Mouse (Mus musculus) forebrain, embryonic 10.5 days (tissue): ENCODE measurements around the gene Fam89b. TPM values are rescaled to one million over a fixed set of nuclear protein-coding genes. Genes with fewer than 3 reads are reported as not detected.
"Not testable (repeated sequence)": the region's sequence is repeated elsewhere in the genome, so short reads cannot be mapped to it uniquely, and the experiment has no call there.

ENCODE experiments used
- DNase-seq: peaks from one replicate; pipeline ENCODE4 v3.0.0-alpha.2; 2017; ENCODE audit warnings: low spot score; ENCODE audit errors: extremely low spot score
- H3K27ac ChIP-seq: fragments of 300-500 bp; sonication (generic); 2 replicates; pipeline ENCODE4 v1.5.1; 2016; ENCODE audit warnings: mild to moderate bottlenecking
- H3K27me3 ChIP-seq: fragments of 300-500 bp; sonication (generic); 2 replicates; pipeline ENCODE4 v1.6.1; 2016; ENCODE audit warnings: mild to moderate bottlenecking; ENCODE audit not compliant: poor library complexity, severe bottlenecking
- H3K36me3 ChIP-seq: fragments of 300-500 bp; sonication (generic); replicated peaks from 2 replicates; pipeline ENCODE4 v1.6.1; 2016; ENCODE audit warnings: mild to moderate bottlenecking, moderate library complexity
- H3K4me1 ChIP-seq: fragments of 300-500 bp; sonication (generic); 2 replicates; pipeline ENCODE4 v1.6.1; 2016
- H3K4me3 ChIP-seq: fragments of 300-500 bp; sonication (generic); 2 replicates; pipeline ENCODE4 v1.5.1; 2016; ENCODE audit warnings: mild to moderate bottlenecking, moderate library complexity
- H3K9me3 ChIP-seq: fragments of 300-500 bp; sonication (generic); 2 replicates; pipeline ENCODE4 v1.6.1; 2016; ENCODE audit warnings: mild to moderate bottlenecking, moderate library complexity
- WGBS: fragments of 180-500 bp; shearing (Covaris S2); methylation state at CpG from one replicate; pipeline ENCODE4 v1.1.7; 2016; 5-methylcytosine and 5-hydroxymethylcytosine counted together
- polyA plus RNA-seq: library from polyadenylated mRNA; unstranded; fragments of >200 nt; fragmentation: Nextera tagmentation; extraction: Ambion mirVana; gene quantifications from 2 replicates; pipeline ENCODE4 v1.2.1, GENCODE M21; 2016

Fam89b gene
- polyA plus RNA-seq, 1 experiment from 2014 or later, result 127 TPM

DNA sequence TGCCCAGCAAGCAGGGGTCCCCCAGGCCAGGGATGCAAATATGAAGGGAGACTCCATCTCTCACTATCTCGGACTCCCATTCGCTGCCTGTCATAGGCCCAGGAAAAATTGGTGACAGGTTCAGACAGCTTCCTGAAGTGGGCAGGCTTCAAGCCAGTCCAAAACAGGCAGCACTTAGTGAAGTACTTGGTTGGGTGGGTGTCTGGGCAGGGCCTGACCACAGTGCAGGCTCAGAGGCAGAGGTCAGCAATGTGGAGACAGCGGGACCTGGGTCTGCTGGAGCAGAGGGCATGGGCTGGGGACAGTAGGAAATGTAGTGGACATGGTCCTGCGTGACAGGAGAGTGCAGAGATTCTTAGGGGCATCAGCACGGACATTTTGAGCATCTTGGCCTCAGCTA is 37.9 kb downstream of the Fam89b start:
- DNase-seq, result no peak
- H3K36me3 ChIP-seq, result peaks cover 70% of the 10 kb centered on the region
- H3K27me3 ChIP-seq, result peaks cover 13% of the 10 kb centered on the region
- peak overlapping the region; percentile 94 for H3K4me3 ChIP-seq
- no peaks in the 10 kb centered on the region for H3K9me3 ChIP-seq
- peaks cover 72% of the 10 kb centered on the region for H3K4me1 ChIP-seq
- peak overlapping the region; percentile 89 for H3K27ac ChIP-seq
- WGBS, result 89% methylated on average over 5 of the region's 5 CpGs

DNA sequence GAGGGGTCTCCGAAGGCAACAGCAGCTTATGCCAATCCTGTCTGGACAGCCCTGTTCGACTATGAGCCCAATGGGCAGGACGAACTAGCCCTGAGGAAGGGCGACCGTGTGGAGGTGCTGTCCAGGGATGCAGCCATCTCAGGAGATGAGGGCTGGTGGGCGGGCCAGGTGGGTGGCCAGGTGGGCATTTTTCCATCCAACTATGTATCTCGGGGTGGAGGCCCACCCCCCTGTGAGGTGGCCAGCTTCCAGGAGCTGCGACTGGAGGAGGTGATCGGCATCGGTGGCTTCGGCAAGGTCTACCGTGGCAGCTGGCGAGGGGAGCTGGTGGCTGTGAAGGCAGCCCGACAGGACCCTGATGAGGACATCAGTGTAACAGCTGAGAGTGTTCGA is 39.1 kb downstream of the Fam89b start:
- H3K27me3 ChIP-seq, result peaks cover 6% of the 10 kb centered on the region
- H3K9me3 ChIP-seq, result no peaks in the 10 kb centered on the region
- peaks cover 59% of the 10 kb centered on the region for H3K4me1 ChIP-seq
- H3K4me3 ChIP-seq, result peak overlapping the region; percentile 94
- WGBS, result 77% methylated on average over 15 of the region's 15 CpGs
- peak overlapping the region; percentile 89 for H3K27ac ChIP-seq
- H3K36me3 ChIP-seq, result peaks cover 70% of the 10 kb centered on the region
- no peak for DNase-seq

- peak; percentile 74 for DNase-seq
- peaks cover 70% of the 10 kb centered on the region for H3K36me3 ChIP-seq
- peaks cover under 1% of the 10 kb centered on the region; the same call in 1 of the 2 replicates for H3K27me3 ChIP-seq
- WGBS, result 14% methylated on average over 42 of the region's 42 CpGs
- H3K4me3 ChIP-seq, result peak overlapping the region; percentile 94
- H3K4me1 ChIP-seq, result peaks cover 55% of the 10 kb centered on the region
- no peaks in the 10 kb centered on the region for H3K9me3 ChIP-seq
- peak overlapping the region; percentile 89 for H3K27ac ChIP-seq
These were observed 39.7 kb downstream of the Fam89b start for GRCm38 (mm10) chr19:5689565-5690342.

DNA sequence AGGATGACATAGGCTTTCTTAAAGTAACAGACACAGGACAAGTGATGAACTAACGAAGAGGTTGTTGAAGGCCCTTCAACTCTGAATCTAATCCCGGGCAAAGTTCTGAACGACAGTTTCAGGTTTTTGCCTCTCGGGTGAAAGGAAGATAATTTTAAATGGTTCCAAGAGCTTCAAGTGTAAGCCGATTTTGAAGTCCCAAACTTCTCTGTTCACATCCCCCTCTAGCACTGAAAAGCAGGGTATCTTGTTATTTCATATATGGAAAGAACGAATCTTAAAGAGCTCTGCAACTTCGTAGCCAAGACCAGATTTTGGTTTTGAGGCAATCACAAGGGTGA is 40.4 kb downstream of the Fam89b start:
- Histone ChIP-seq H3K36me3 (peaks cover 72% of the 10 kb centered on the region), H3K4me3 (peak overlapping the region; percentile 94), H3K9me3 (no peaks in the 10 kb centered on the region), H3K4me1 (peaks cover 55% of the 10 kb centered on the region), H3K27ac (peak overlapping the region; percentile 89), H3K27me3 (no peaks in the 10 kb centered on the region)
- under 1% methylated on average over 7 of the region's 7 CpGs for WGBS
- DNase-seq, result no peak

DNA sequence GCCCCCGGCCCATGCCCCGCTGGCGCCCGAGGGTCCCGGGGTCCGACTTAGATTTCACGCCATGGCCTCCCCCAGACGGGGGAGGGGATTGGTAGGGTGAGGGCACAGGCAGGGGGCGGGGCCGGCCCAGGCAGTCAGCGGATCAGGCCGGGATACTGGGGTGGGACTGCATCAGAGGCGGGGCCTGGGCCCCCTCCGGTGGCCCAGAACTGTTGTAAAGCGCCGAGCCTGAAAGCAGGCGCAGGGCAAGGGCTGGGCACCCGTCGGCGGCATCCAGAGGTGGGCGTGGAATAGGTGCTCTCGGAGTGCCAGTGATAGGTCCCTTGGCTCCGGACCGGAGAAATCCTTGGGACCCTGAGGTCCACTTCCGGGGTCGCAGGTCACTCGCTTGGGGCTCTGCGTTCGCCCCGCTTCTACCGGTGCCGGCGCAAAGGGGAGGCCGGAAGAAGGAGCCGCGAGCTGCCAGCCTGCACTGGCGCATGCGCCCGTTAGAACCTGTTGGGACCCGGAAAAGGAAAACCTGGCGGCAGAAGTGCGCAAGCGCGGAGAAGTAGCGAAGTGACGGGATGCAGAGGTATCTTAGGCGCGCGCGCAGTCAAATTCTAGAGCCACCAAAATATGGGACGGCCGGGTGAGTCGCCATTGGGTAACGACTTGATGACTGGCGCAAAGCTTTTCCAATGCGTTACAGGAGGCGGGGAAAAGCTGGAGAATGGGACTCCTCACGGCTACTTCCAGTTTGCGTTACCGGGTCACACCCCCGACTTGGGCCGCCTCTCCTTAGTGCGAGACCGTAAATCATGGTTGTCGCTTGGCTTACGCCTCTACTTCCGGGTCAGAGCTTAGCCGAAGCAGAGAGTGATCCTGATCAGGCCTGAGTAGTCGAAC is 41.0 kb downstream of the Fam89b start, which contains the start of the genes Map3k11 and Pcnx3:
Gene Map3k11, plus strand, starts transcription at position 543 of the 888 bp plus-strand sequence.
Gene Pcnx3, minus strand, starts transcription at position 709 of the 888 bp plus-strand sequence.
- Histone ChIP-seq H3K4me1 (peaks cover 55% of the 10 kb centered on the region), H3K36me3 (peaks cover 72% of the 10 kb centered on the region)
- WGBS, result under 1% methylated on average over 69 of the region's 69 CpGs

GRCm38 (mm10) chr19:5687738-5688137 is 41.7 kb downstream of the Fam89b start:
- no peak for DNase-seq
- peaks cover 49% of the 10 kb centered on the region for H3K4me1 ChIP-seq
- H3K27me3 ChIP-seq, result no peaks in the 10 kb centered on the region
- WGBS, result 19% methylated on average over 9 of the region's 9 CpGs
- H3K9me3 ChIP-seq, result no peaks in the 10 kb centered on the region
- peak overlapping the region; percentile 94 for H3K4me3 ChIP-seq
- H3K36me3 ChIP-seq, result peaks cover 72% of the 10 kb centered on the region
- H3K27ac ChIP-seq, result peak overlapping the region; percentile 89

More for the DNA sequence above, 41.0 kb downstream of the Fam89b start, which contains the start of the genes Map3k11 and Pcnx3:
- Histone ChIP-seq H3K9me3 (no peaks in the 10 kb centered on the region), H3K27me3 (no peaks in the 10 kb centered on the region), H3K4me3 (peak within 1 kb of the TSS; percentile 94), H3K27ac (peak within 1 kb of the TSS; percentile 89)
- peak; percentile 98 for DNase-seq

GRCm38 (mm10) chr19:5686954-5687353 is 42.5 kb downstream of the Fam89b start:
- DNase-seq, H3K27ac ChIP-seq: not testable (repeated sequence)

DNA sequence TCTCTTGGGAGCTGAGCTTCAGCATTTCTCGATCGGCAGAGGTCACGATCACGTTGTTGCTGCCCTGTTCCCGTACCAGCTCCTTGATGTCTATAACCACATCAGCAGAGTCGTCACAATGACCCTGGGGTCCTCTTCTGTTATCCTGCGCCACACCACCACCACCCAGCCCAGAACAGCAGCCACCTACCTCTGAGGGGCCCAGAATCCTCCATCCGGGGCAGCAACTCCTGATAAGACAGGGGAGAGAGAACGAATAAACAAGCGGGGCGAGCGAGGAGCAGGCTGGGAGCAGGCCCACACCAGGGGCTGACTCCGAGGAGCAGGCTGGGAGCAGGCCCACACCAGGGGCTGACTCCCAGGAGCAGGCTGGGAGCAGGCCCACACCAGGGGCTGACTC is 43.0 kb downstream of the Fam89b start:
- Histone ChIP-seq H3K4me1 (peaks cover 36% of the 10 kb centered on the region), H3K27ac (no peak overlapping the region), H3K4me3 (0 out of 2 replicates have a peak overlapping the region, but pooled peaks have one; percentile 1), H3K36me3 (peaks cover 72% of the 10 kb centered on the region), H3K27me3 (no peaks in the 10 kb centered on the region), H3K9me3 (no peaks in the 10 kb centered on the region)
- WGBS, result 91% methylated on average over 13 of the region's 13 CpGs
- DNase-seq, result no peak

More at GRCm38 (mm10) chr19:5686954-5687353, 42.5 kb downstream of the Fam89b start:
- Histone ChIP-seq H3K4me3 (peak overlapping the region; percentile 94), H3K4me1 (peaks cover 42% of the 10 kb centered on the region), H3K36me3 (peaks cover 72% of the 10 kb centered on the region)
- H3K9me3 ChIP-seq, H3K27me3 ChIP-seq: not testable (repeated sequence)
- 93% methylated on average over 12 of the region's 12 CpGs for whole genome bisulfite sequencing

GRCm38 (mm10) chr19:5685861-5686260 is 43.6 kb downstream of the Fam89b start:
- H3K4me1 ChIP-seq, result peaks cover 31% of the 10 kb centered on the region
- H3K4me3 ChIP-seq, result no peak overlapping the region
- H3K27ac ChIP-seq, result no peak overlapping the region
- no peaks in the 10 kb centered on the region for H3K9me3 ChIP-seq
- DNase-seq, result no peak
- no peaks in the 10 kb centered on the region for H3K27me3 ChIP-seq
- 96% methylated on average over 11 of the region's 11 CpGs for WGBS
- peaks cover 72% of the 10 kb centered on the region for H3K36me3 ChIP-seq

DNA sequence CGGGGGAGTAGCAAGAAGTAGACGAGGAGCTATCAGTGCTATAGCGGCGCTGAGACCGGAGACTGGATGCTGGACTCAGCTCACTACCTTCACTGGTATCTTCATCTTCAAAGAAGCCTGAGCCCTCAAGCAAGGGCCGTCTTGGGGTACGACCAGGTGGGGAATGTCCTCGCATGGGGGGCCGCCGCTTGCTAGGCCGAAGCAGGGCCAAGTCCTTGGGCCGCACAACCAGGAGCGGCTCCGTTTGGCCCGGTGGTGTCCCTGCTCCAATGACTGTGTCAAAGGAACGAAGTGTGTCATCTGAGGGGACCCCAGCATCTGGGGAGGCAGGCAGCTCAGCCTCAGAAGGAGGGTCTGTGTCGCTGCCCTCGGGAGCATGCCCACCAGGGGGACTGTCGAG is 44.0 kb downstream of the Fam89b start:
- Histone ChIP-seq H3K9me3 (no peaks in the 10 kb centered on the region), H3K4me1 (peaks cover 26% of the 10 kb centered on the region), H3K27ac (no peak overlapping the region), H3K4me3 (no peak overlapping the region), H3K36me3 (peaks cover 72% of the 10 kb centered on the region), H3K27me3 (no peaks in the 10 kb centered on the region)
- 93% methylated on average over 19 of the region's 19 CpGs for WGBS
- no peak for DNase-seq

DNA sequence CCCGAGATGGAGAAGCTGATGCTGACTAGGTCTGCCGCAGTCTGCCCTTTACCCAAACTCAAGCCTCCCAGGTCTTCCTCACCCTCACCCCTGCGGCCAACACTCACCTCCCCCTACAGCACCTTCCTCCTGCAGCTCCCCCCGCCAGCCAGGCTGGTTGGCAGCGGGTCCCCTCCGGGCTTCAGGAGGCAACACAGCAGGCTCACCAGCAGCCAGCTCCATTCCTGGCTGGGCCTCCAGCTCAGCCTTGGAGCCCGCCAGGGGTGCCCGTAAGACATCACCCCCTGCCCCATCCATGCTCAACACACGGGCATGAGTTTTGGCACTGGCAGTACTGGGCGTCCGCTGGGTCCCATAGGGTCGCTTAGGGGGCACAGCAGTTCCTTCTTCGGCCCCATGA is 44.5 kb downstream of the Fam89b start:
- WGBS, result 87% methylated on average over 13 of the region's 13 CpGs
- peaks cover 22% of the 10 kb centered on the region for H3K4me1 ChIP-seq
- no peaks in the 10 kb centered on the region for H3K9me3 ChIP-seq
- no peak overlapping the region for H3K4me3 ChIP-seq
- no peaks in the 10 kb centered on the region for H3K27me3 ChIP-seq
- peaks cover 73% of the 10 kb centered on the region for H3K36me3 ChIP-seq
- H3K27ac ChIP-seq, result no peak overlapping the region
- DNase-seq, result no peak

- no peaks in the 10 kb centered on the region for H3K9me3 ChIP-seq
- peaks cover 14% of the 10 kb centered on the region for H3K4me1 ChIP-seq
- no peak for DNase-seq
- no peak overlapping the region for H3K27ac ChIP-seq
- 92% methylated on average over 12 of the region's 12 CpGs for WGBS
- peaks cover 80% of the 10 kb centered on the region for H3K36me3 ChIP-seq
- no peaks in the 10 kb centered on the region for H3K27me3 ChIP-seq
- 0 out of 2 replicates have a peak overlapping the region, but pooled peaks have one; percentile 3 for H3K4me3 ChIP-seq
These were observed 45.2 kb downstream of the Fam89b start for GRCm38 (mm10) chr19:5684236-5684635.
